ENCODE assay signal across 8 mouse cellular contexts in genomic region chr8:93626807-93627526, GRCm38 (mm10).
A peak's percentile ranks its signal among the peaks of the same experiment; 100 is the strongest.
DNase-seq lines count a peak whose midpoint lies in the region; ATAC-seq lines count a peak whose summit lies in the region.

No protein-coding gene starts in this region.

- H3K4me3 ChIP-seq in heart, embryonic 11.5 days (ENCODE audit: low read depth, low read length), result no peak overlapping the region
- H3K4me3 ChIP-seq in midbrain, embryonic 13.5 days (replicated peaks), result no peak overlapping the region
- no peak overlapping the region for H3K4me3 ChIP-seq in stomach, embryonic 15.5 days (replicated peaks)

- no peak overlapping the region for H3K27ac ChIP-seq in heart, embryonic 11.5 days (ENCODE audit: low read depth, low read length)
- peak overlapping the region; percentile 66 for H3K27ac ChIP-seq in midbrain, embryonic 13.5 days
- H3K27ac ChIP-seq in stomach, embryonic 15.5 days, result no peak overlapping the region

- peak; percentile 68 for ATAC-seq in heart, embryonic 11.5 days (replicated peaks; ENCODE audit: insufficient number of reproducible peaks, low FRiP score, low TSS enrichment)
- ATAC-seq in midbrain, embryonic 13.5 days, result peak; percentile 90
- peak; percentile 70 for ATAC-seq in stomach, embryonic 15.5 days (ENCODE audit: insufficient read depth, low FRiP score, low read depth)
- no peak for ATAC-seq in CD4-positive, CD25-positive, alpha-beta regulatory T cell, adult 4 months

- no peaks in the 10 kb centered on the region for H3K27me3 ChIP-seq in heart, embryonic 11.5 days (ENCODE audit: control insufficient read depth, insufficient read depth, low read length)
- H3K27me3 ChIP-seq in midbrain, embryonic 13.5 days, result no peaks in the 10 kb centered on the region
- H3K27me3 ChIP-seq in stomach, embryonic 15.5 days (replicated peaks), result no peaks in the 10 kb centered on the region

- peak; percentile 20 for DNase-seq in urinary bladder, postnatal 10 days (ENCODE audit: low spot score)
- no peak for DNase-seq in urinary bladder, adult 2 months (ENCODE audit: low spot score)
- peak; percentile 40 for DNase-seq in embryo, embryonic 10.5 days (ENCODE audit: low spot score)
- DNase-seq in left cerebral cortex, adult 8-10 months (ENCODE audit: low spot score in 2 of 2), result peak; percentile 8 to 18

- H3K9ac ChIP-seq in heart, embryonic 11.5 days (ENCODE audit: low read depth, low read length), result peak overlapping the region; percentile 24; the same call in 1 of the 2 replicates
- no peak overlapping the region for H3K9ac ChIP-seq in midbrain, embryonic 13.5 days (replicated peaks)
- H3K9ac ChIP-seq in stomach, embryonic 15.5 days, result no peak overlapping the region

- H3K4me1 ChIP-seq in heart, embryonic 11.5 days (ENCODE audit: control insufficient read depth, insufficient read depth, low read length), result peaks cover 8% of the 10 kb centered on the region
- peaks cover 18% of the 10 kb centered on the region for H3K4me1 ChIP-seq in midbrain, embryonic 13.5 days (replicated peaks)
- H3K4me1 ChIP-seq in stomach, embryonic 15.5 days, result 0 out of 2 replicates have a peak, but pooled peaks cover 6% of the 10 kb centered on the region

- H3K36me3 ChIP-seq in heart, embryonic 11.5 days (ENCODE audit: control insufficient read depth, insufficient read depth, low read length), result no peaks in the 10 kb centered on the region
- H3K36me3 ChIP-seq in midbrain, embryonic 13.5 days, result no peaks in the 10 kb centered on the region
- no peaks in the 10 kb centered on the region for H3K36me3 ChIP-seq in stomach, embryonic 15.5 days

- peak overlapping the region; percentile 30 for H3K4me2 ChIP-seq in heart, embryonic 11.5 days
- peak overlapping the region; percentile 37 for H3K4me2 ChIP-seq in midbrain, embryonic 13.5 days (replicated peaks)
- H3K4me2 ChIP-seq in stomach, embryonic 15.5 days, result peak overlapping the region; percentile 33; the same call in 1 of the 2 replicates

- no peaks in the 10 kb centered on the region for H3K9me3 ChIP-seq in heart, embryonic 11.5 days (replicated peaks; ENCODE audit: control insufficient read depth, low read length)
- no peaks in the 10 kb centered on the region for H3K9me3 ChIP-seq in midbrain, embryonic 13.5 days
- no peaks in the 10 kb centered on the region for H3K9me3 ChIP-seq in stomach, embryonic 15.5 days

- WGBS in heart, embryonic 11.5 days (ENCODE audit: insufficient replicate concordance), result 15% methylated on average over 18 of the region's 18 CpGs
- 17% methylated on average over 18 of the region's 18 CpGs for WGBS in midbrain, embryonic 13.5 days
- 27% methylated on average over 18 of the region's 18 CpGs for WGBS in stomach, embryonic 15.5 days
